Mouse (Mus musculus) liver, embryonic 13.5 days (tissue): Measurements from ENCODE around the gene Ucn2. TPM values are rescaled to one million over a fixed set of nuclear protein-coding genes. Genes with fewer than 3 reads are reported as not detected.
A peak's percentile ranks its signal among the peaks of the same experiment; 100 is the strongest.

Experiments
- ATAC-seq: fragments of 200-750 bp; cut with Nextera tagmentation; 2 replicates; pipeline ENCODE4 v1.8.0; 2017; ENCODE audit warnings: low read depth, mild to moderate bottlenecking, moderate number of reproducible peaks, moderate library complexity
- DNase-seq: peaks from one replicate; pipeline ENCODE4 v3.0.0; 2022
- H3K27ac ChIP-seq: fragments of 300-500 bp; sonication (generic); 2 replicates; pipeline ENCODE4 v1.5.1; 2015; ENCODE audit warnings: moderate library complexity, mild to moderate bottlenecking, inconsistent platforms
- H3K27me3 ChIP-seq: fragments of 300-500 bp; sonication (generic); 2 replicates; pipeline ENCODE4 v1.6.1; 2015; ENCODE audit warnings: mild to moderate bottlenecking, inconsistent platforms
- H3K36me3 ChIP-seq: fragments of 300-500 bp; sonication (generic); 2 replicates; pipeline ENCODE4 v1.6.1; 2015; ENCODE audit warnings: mild to moderate bottlenecking, inconsistent platforms
- H3K4me1 ChIP-seq: fragments of 300-500 bp; sonication (generic); replicated peaks from 2 replicates; pipeline ENCODE4 v1.6.1; 2015; ENCODE audit warnings: inconsistent platforms
- H3K4me2 ChIP-seq: fragments of 300-500 bp; sonication (generic); 2 replicates; pipeline ENCODE4 v1.6.1; 2015; ENCODE audit warnings: inconsistent platforms, mild to moderate bottlenecking, moderate library complexity
- H3K4me3 ChIP-seq: fragments of 300-500 bp; sonication (generic); replicated peaks from 2 replicates; pipeline ENCODE4 v1.5.1; 2015; ENCODE audit warnings: mild to moderate bottlenecking, inconsistent platforms
- H3K9ac ChIP-seq: fragments of 300-500 bp; sonication (generic); 2 replicates; pipeline ENCODE4 v1.6.1; 2015; ENCODE audit warnings: mild to moderate bottlenecking, inconsistent platforms
- H3K9me3 ChIP-seq: fragments of 300-500 bp; sonication (generic); replicated peaks from 2 replicates; pipeline ENCODE4 v1.6.1; 2016; ENCODE audit warnings: inconsistent platforms
- WGBS: fragments of 180-500 bp; shearing (Covaris S2); methylation state at CpG from one replicate; pipeline ENCODE4 v1.1.7; 2015; ENCODE audit not compliant: insufficient replicate concordance; 5-methylcytosine and 5-hydroxymethylcytosine counted together
- polyA plus RNA-seq: library from polyadenylated mRNA; unstranded; fragments of >200 nt; fragmentation: Nextera tagmentation; extraction: Ambion mirVana; gene quantifications from 2 replicates; pipeline ENCODE4 v1.2.1, GENCODE M21; 2015

The Ucn2 gene
- polyA plus RNA-seq, 1 experiment from 2014 or later = not detected

- DNase-seq (no peak), ATAC-seq (no peak)
- H3K9me3 ChIP-seq = no peaks in the 10 kb centered on the region
- H3K4me1 ChIP-seq = no peaks in the 10 kb centered on the region
- H3K4me2 ChIP-seq = no peak overlapping the region
- WGBS = 24% methylated on average over 6 of the region's 6 CpGs
- no peaks in the 10 kb centered on the region for H3K36me3 ChIP-seq
- no peaks in the 10 kb centered on the region for H3K27me3 ChIP-seq
- no peak overlapping the region for H3K4me3 ChIP-seq
- no peak overlapping the region for H3K27ac ChIP-seq
- H3K9ac ChIP-seq = no peak overlapping the region
Observed at GRCm38 (mm10) chr9:108964338-108964737, 21.5 kb upstream of the Ucn2 start.

GRCm38 (mm10) chr9:108970623-108971022 lies 15.2 kb upstream of the Ucn2 start:
- H3K4me1 ChIP-seq = no peaks in the 10 kb centered on the region
- H3K4me2 ChIP-seq = no peak overlapping the region
- no peak for DNase-seq
- H3K4me3 ChIP-seq = no peak overlapping the region
- no peaks in the 10 kb centered on the region for H3K9me3 ChIP-seq
- WGBS = 59% methylated on average over 8 of the region's 8 CpGs
- H3K9ac ChIP-seq = no peak overlapping the region
- no peaks in the 10 kb centered on the region for H3K27me3 ChIP-seq
- no peak for ATAC-seq
- H3K36me3 ChIP-seq = no peaks in the 10 kb centered on the region
- H3K27ac ChIP-seq = no peak overlapping the region

DNA sequence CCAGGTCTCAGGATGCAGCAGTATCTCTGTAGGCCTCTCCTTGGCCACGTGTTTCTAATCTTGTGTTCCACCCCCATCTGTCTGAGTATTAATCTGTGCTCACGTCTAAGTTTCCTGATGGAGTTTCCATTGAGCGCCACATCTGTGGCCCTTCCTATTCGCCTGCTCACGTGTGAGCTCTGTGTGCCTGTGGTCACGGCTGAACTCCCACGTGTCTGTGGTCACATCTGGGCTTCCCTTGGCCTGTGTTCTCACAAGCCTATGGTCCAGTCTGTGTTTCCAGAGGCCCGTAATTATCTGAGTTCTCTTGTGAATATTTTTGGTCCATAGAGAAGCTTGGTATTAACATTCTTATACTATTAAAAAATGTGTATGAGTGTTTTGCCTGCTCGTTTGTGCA lies 9.3 kb upstream of the Ucn2 start:
- Histone ChIP-seq H3K4me3 (no peak overlapping the region), H3K9me3 (no peaks in the 10 kb centered on the region), H3K4me2 (no peak overlapping the region), H3K9ac (no peak overlapping the region), H3K27me3 (no peaks in the 10 kb centered on the region), H3K36me3 (no peaks in the 10 kb centered on the region), H3K4me1 (no peaks in the 10 kb centered on the region), H3K27ac (no peak overlapping the region)
- 53% methylated on average over 9 of the region's 9 CpGs for WGBS
- DNase-seq = no peak
- ATAC-seq = no peak

DNA sequence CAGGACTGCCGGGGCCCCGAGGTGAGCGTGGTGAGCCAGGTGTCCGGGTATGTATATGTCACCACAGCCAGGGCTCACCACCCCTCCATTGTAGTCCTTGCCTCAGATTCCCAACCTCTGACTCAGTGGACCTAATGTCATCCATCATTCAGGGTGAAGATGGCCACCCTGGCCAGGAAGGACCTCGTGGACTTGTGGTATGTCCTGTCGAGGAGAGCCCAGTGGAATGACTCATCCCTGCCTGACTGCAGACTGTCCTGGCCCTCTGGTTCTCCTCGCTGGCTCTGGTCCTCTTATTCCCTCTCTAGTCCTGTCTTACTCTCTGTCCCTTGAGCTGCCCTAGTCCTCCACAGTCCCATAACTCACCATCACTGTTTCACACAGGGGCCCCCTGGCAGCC lies 7.8 kb upstream of the Ucn2 start:
- DNase-seq = no peak
- H3K4me1 ChIP-seq = peaks cover 5% of the 10 kb centered on the region
- H3K27me3 ChIP-seq = no peaks in the 10 kb centered on the region
- no peaks in the 10 kb centered on the region for H3K9me3 ChIP-seq
- H3K9ac ChIP-seq = no peak overlapping the region
- no peak overlapping the region for H3K27ac ChIP-seq
- WGBS = 55% methylated on average over 7 of the region's 7 CpGs
- no peaks in the 10 kb centered on the region for H3K36me3 ChIP-seq
- H3K4me2 ChIP-seq = no peak overlapping the region
- no peak for ATAC-seq
- H3K4me3 ChIP-seq = no peak overlapping the region

DNA sequence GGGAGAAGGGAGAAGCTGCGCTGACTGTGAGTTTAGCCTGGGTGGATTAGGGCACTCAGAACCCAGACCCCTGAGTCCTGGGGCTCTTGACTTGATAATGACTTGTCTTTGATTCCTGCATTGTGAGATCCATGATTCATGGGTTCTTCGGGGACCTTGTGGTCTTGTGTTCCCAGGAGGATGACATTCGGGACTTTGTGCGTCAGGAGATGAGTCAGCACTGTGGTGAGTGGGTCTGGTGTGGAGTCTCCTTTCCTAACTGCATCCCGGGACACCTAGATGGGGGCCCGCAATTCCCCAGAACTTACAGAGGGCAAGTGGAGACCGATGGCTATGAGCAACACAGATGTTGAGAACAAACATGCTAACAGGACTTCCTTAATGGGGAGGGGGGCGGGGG lies 3.3 kb upstream of the Ucn2 start:
- Histone ChIP-seq H3K27ac (no peak overlapping the region), H3K9me3 (no peaks in the 10 kb centered on the region), H3K9ac (no peak overlapping the region), H3K4me1 (peaks cover 17% of the 10 kb centered on the region), H3K4me2 (no peak overlapping the region), H3K4me3 (no peak overlapping the region), H3K27me3 (0 out of 2 replicates have a peak, but pooled peaks cover 7% of the 10 kb centered on the region), H3K36me3 (no peaks in the 10 kb centered on the region)
- 54% methylated on average over 8 of the region's 8 CpGs for WGBS
- ATAC-seq = no peak
- no peak for DNase-seq

DNA sequence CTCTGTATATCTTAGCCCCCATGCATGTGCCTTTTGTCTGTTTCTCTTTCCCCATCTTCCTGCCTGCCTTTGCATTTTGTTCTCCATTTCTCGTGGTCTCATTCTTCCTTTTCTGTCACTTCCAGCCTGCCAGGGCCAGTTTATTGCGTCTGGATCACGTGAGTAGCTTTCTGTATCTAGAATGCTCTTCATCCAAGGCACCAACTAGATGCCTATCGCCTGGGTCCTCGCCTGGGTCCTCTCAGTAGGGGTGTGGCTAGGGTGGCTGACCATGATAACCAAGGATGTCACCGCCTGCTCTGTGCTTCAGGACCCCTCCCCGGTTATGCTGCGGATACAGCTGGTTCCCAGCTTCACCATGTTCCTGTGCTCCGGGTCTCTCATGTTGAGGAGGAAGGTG lies 2.6 kb upstream of the Ucn2 start:
- Histone ChIP-seq H3K4me2 (peak overlapping the region; percentile 48), H3K9me3 (no peaks in the 10 kb centered on the region), H3K36me3 (no peaks in the 10 kb centered on the region), H3K27ac (peak overlapping the region; percentile 19; the same call in 1 of the 2 replicates), H3K9ac (peak overlapping the region; percentile 29; the same call in 1 of the 2 replicates), H3K4me1 (peaks cover 24% of the 10 kb centered on the region), H3K27me3 (0 out of 2 replicates have a peak, but pooled peaks cover 7% of the 10 kb centered on the region), H3K4me3 (peak overlapping the region; percentile 6; the same call in 1 of the 2 replicates)
- 30% methylated on average over 9 of the region's 9 CpGs for WGBS
- peak; percentile 56 for DNase-seq
- ATAC-seq = peak; percentile 85

GRCm38 (mm10) chr9:108987704-108988350 lies 2.0 kb downstream of the Ucn2 start:
- H3K4me3 ChIP-seq = no peak overlapping the region
- no peak overlapping the region for H3K9ac ChIP-seq
- 19% methylated on average over 14 of the region's 15 CpGs for WGBS
- no peaks in the 10 kb centered on the region for H3K36me3 ChIP-seq
- peaks cover 64% of the 10 kb centered on the region for H3K4me1 ChIP-seq
- 0 out of 2 replicates have a peak, but pooled peaks cover 7% of the 10 kb centered on the region for H3K27me3 ChIP-seq
- H3K4me2 ChIP-seq = 0 out of 2 replicates have a peak overlapping the region, but pooled peaks have one; percentile 21
- no peak overlapping the region for H3K27ac ChIP-seq
- DNase-seq = peak; percentile 45
- ATAC-seq = no peak
- no peaks in the 10 kb centered on the region for H3K9me3 ChIP-seq

GRCm38 (mm10) chr9:108989802-108990461 lies 4.1 kb downstream of the Ucn2 start:
- Histone ChIP-seq H3K36me3 (no peaks in the 10 kb centered on the region), H3K4me1 (peaks cover 59% of the 10 kb centered on the region), H3K9me3 (no peaks in the 10 kb centered on the region), H3K9ac (no peak overlapping the region), H3K4me3 (no peak overlapping the region), H3K27ac (peak overlapping the region; percentile 23; the same call in 1 of the 2 replicates), H3K27me3 (0 out of 2 replicates have a peak, but pooled peaks cover 3% of the 10 kb centered on the region), H3K4me2 (no peak overlapping the region)
- WGBS = 63% methylated on average over 4 of the region's 4 CpGs
- ATAC-seq (no peak), DNase-seq (no peak)

GRCm38 (mm10) chr9:108990462-108990820 lies 4.6 kb downstream of the Ucn2 start:
- H3K9ac ChIP-seq = 0 out of 2 replicates have a peak overlapping the region, but pooled peaks have one; percentile 60
- no peaks in the 10 kb centered on the region for H3K9me3 ChIP-seq
- DNase-seq = no peak
- no peaks in the 10 kb centered on the region for H3K27me3 ChIP-seq
- H3K27ac ChIP-seq = peak overlapping the region; percentile 23; the same call in 1 of the 2 replicates
- no peaks in the 10 kb centered on the region for H3K36me3 ChIP-seq
- WGBS = 71% methylated on average over 7 of the region's 7 CpGs
- ATAC-seq = no peak
- H3K4me1 ChIP-seq = peaks cover 64% of the 10 kb centered on the region
- H3K4me3 ChIP-seq = no peak overlapping the region
- H3K4me2 ChIP-seq = peak overlapping the region; percentile 91

DNA sequence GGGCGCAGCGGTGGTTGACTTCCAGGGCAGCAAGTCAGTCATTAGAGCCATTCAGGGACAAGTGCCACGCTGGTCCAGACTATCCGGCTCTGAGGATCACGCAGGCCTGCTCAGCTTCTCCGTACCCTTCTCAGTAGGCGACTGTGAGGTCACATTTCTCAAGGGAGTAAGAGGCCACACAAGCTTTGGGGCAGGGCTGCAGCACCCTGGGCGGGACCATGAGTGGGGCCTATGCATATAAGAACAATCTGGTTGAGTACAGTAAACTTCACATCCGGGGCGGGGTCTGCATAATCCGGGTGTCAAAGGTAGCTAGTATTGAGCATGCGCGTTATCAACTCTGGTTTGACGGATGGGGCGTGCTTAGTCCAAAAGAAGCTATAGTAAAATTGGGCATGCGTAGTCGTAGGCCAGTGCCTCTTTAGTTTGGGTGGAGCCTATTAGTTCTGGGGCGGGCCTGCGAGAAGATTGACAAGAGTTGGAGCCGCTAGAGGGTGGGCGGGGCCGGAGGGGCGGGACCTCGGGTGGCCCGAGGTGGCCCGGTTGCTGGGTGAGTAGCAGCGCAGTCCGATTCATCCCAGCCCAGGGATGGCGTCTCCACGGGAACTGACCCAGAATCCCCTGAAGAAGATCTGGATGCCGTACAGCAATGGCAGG lies 5.7 kb downstream of the Ucn2 start, which contains the start of gene Pfkfb4:
TSS of gene Pfkfb4 (plus strand) at position 351 of the 657 bp plus-strand sequence.
- Histone ChIP-seq H3K4me3 (peak within 1 kb of the TSS; percentile 65), H3K4me2 (peak within 1 kb of the TSS; percentile 91), H3K4me1 (peaks cover 76% of the 10 kb centered on the region), H3K9me3 (no peaks in the 10 kb centered on the region), H3K36me3 (no peaks in the 10 kb centered on the region), H3K27me3 (no peaks in the 10 kb centered on the region), H3K9ac (peak within 1 kb of the TSS; percentile 65), H3K27ac (peak within 1 kb of the TSS; percentile 77)
- DNase-seq = peak; percentile 97
- 2% methylated on average over 31 of the region's 31 CpGs for WGBS
- ATAC-seq = peak; percentile 96

GRCm38 (mm10) chr9:108992085-108992469 lies 6.3 kb downstream of the Ucn2 start:
- H3K9me3 ChIP-seq = no peaks in the 10 kb centered on the region
- no peaks in the 10 kb centered on the region for H3K27me3 ChIP-seq
- H3K4me3 ChIP-seq = peak overlapping the region; percentile 65
- H3K4me1 ChIP-seq = peaks cover 77% of the 10 kb centered on the region
- no peaks in the 10 kb centered on the region for H3K36me3 ChIP-seq
- WGBS = 15% methylated on average over 18 of the region's 18 CpGs
- no peak overlapping the region for H3K27ac ChIP-seq
- peak overlapping the region; percentile 65 for H3K9ac ChIP-seq
- DNase-seq = no peak
- no peak for ATAC-seq
- H3K4me2 ChIP-seq = peak overlapping the region; percentile 91
